Mouse (Mus musculus) frontal cortex, adult (tissue): Measurements from ENCODE around the gene D6Ertd527e.

Experiments used
- ATAC-seq: cut with Nextera tagmentation; 2 replicates; pipeline ENCODE4 v1.9.2; 2017; ENCODE audit warnings: mild to moderate bottlenecking, moderate library complexity, mixed read lengths; ENCODE audit not compliant: low TSS enrichment

The D6Ertd527e gene

GRCm38 (mm10) chr6:87151427-87151826 is 46.9 kb downstream of the D6Ertd527e start:
- ATAC-seq: no peak

GRCm38 (mm10) chr6:87152461-87153230 is 48.1 kb downstream of the D6Ertd527e start:
- ATAC-seq: no peak

GRCm38 (mm10) chr6:87153231-87153580 is 48.7 kb downstream of the D6Ertd527e start:
- no peak for ATAC-seq

- ATAC-seq: no peak
Measured at GRCm38 (mm10) chr6:87153836-87154235, 49.3 kb downstream of the D6Ertd527e start.

GRCm38 (mm10) chr6:87158062-87158623 is 53.6 kb downstream of the D6Ertd527e start:
- peak; percentile 80 for ATAC-seq

- no peak for ATAC-seq
Measured at GRCm38 (mm10) chr6:87160196-87160595, 55.6 kb downstream of the D6Ertd527e start.

- no peak for ATAC-seq
Measured at GRCm38 (mm10) chr6:87161391-87162263, 57.1 kb downstream of the D6Ertd527e start.
